In the genomic region with DNA sequence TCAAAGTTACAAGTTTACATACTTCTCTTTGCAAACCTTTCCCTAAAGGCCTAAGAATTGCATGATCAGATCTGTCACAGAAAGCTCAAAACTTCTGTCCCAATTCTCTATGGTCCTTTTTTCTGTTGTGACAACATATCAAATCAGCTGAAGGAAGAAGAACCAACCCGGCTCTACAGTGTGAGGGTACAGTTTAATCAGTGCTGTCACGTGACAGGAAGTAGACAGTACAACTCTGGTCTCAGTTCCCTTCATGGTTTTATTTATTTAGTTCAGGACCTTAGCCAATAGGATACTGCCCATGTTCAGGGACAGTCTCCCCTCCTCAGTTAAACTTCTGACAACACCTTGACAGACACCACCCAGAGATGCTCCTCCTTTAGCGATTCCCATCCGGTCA, we compare ENCODE assay signal across 33 mouse cellular contexts. TPM values are rescaled to one million over a fixed set of nuclear protein-coding genes. Genes with fewer than 3 reads are reported as not detected.
DNase-seq lines count a peak whose midpoint lies in the region; ATAC-seq and TF ChIP-seq lines count a peak whose summit lies in the region.
"Had no signal": no experiment of that assay in that cellular context is flagged by ENCODE, and none has a peak within 500 bp of the region (broad histone marks: within the 10 kb centered on the region; RNA-seq: fewer than 3 reads in every experiment).

No protein-coding gene starts in this region.

- peaks cover 1 to 8% of the 10 kb centered on the region in 2 experiments; a peak in 1 of 4 replicates for H3K4me1 ChIP-seq in MEL (ENCODE audit: control insufficient read depth in 1 of 2, insufficient read depth in 2 of 2, low read length in 2 of 2)
- H3K4me1 ChIP-seq in forebrain, postnatal 0 days (ENCODE audit: insufficient read depth), result no peaks in the 10 kb centered on the region
- H3K4me1 ChIP-seq in forebrain, embryonic 12.5 days, result no peaks in the 10 kb centered on the region
- H3K4me1 ChIP-seq: embryonic facial prominence, embryonic 12.5 days; embryonic facial prominence, embryonic 15.5 days; forebrain, embryonic 15.5 days; heart, embryonic 10.5 days; hindbrain, embryonic 12.5 days; hindbrain, embryonic 15.5 days had no signal

- H3K27me3 ChIP-seq in MEL (ENCODE audit: control insufficient read depth in 1 of 2, insufficient read depth in 2 of 2, low read length in 2 of 2), result no peaks in the 10 kb centered on the region
- no peaks in the 10 kb centered on the region for H3K27me3 ChIP-seq in forebrain, postnatal 0 days (ENCODE audit: insufficient read depth, low read length)
- no peaks in the 10 kb centered on the region for H3K27me3 ChIP-seq in forebrain, embryonic 12.5 days
- H3K27me3 ChIP-seq: embryonic facial prominence, embryonic 12.5 days; embryonic facial prominence, embryonic 15.5 days; forebrain, embryonic 15.5 days; heart, embryonic 13.5 days; hindbrain, embryonic 12.5 days; hindbrain, embryonic 15.5 days had no signal

- ATAC-seq in granulocyte monocyte progenitor cell, adult 5-6 weeks (replicated peaks; ENCODE audit: poor library complexity, severe bottlenecking), result peak; percentile 52; the same call in 1 of the 2 replicates
- no peak for ATAC-seq in forebrain, postnatal 0 days
- no peak for ATAC-seq in forebrain, embryonic 12.5 days (ENCODE audit: low FRiP score)
- ATAC-seq: activated CD4-positive, CD25-positive, alpha-beta regulatory T cell, adult 4 months; forebrain, embryonic 15.5 days had no signal

- no peaks in the 10 kb centered on the region for H3K79me2 ChIP-seq in MEL (ENCODE audit: control insufficient read depth, insufficient read depth, low read length, poor library complexity)

- WGBS in forebrain, postnatal 0 days, result 93% methylated on average over 4 of the region's 4 CpGs
- WGBS in forebrain, embryonic 12.5 days, result 92% methylated on average over 4 of the region's 4 CpGs

- H3K9ac ChIP-seq in MEL (ENCODE audit: control insufficient read depth, low read depth, low read length, poor library complexity, severe bottlenecking), result no peak overlapping the region
- H3K9ac ChIP-seq in forebrain, postnatal 0 days, result no peak overlapping the region
- no peak overlapping the region for H3K9ac ChIP-seq in forebrain, embryonic 12.5 days
- H3K9ac ChIP-seq: embryonic facial prominence, embryonic 12.5 days; embryonic facial prominence, embryonic 15.5 days; forebrain, embryonic 15.5 days; heart, embryonic 13.5 days; hindbrain, embryonic 12.5 days; hindbrain, embryonic 15.5 days had no signal

- H3K9me3 ChIP-seq in MEL (replicated peaks; ENCODE audit: insufficient read depth, low read length), result no peaks in the 10 kb centered on the region
- H3K9me3 ChIP-seq in forebrain, postnatal 0 days (ENCODE audit: low read length), result no peaks in the 10 kb centered on the region
- H3K9me3 ChIP-seq in forebrain, embryonic 12.5 days, result no peaks in the 10 kb centered on the region
- H3K9me3 ChIP-seq: embryonic facial prominence, embryonic 12.5 days; forebrain, embryonic 15.5 days; heart, embryonic 10.5 days; hindbrain, embryonic 15.5 days had no signal

- no peak for TF ChIP-seq RAD21 in MEL (IDR thresholded peaks at IDR 0.05; ENCODE audit: low read depth, low read length)

- H3K4me3 ChIP-seq in MEL (ENCODE audit: control insufficient read depth in 1 of 2, insufficient read depth in 1 of 2, low read depth in 2 of 2, low read length in 2 of 2), result no peak overlapping the region
- no peak overlapping the region for H3K4me3 ChIP-seq in forebrain, postnatal 0 days (ENCODE audit: low read depth, low read length)
- no peak overlapping the region for H3K4me3 ChIP-seq in forebrain, embryonic 12.5 days (replicated peaks)
- H3K4me3 ChIP-seq: embryonic facial prominence, embryonic 12.5 days; embryonic facial prominence, embryonic 15.5 days; forebrain, embryonic 15.5 days; gastrocnemius, adult 2 months; heart, adult 2 months; heart, embryonic 10.5 days; heart, embryonic 13.5 days; hindbrain, embryonic 12.5 days; hindbrain, embryonic 15.5 days had no signal

- no peak overlapping the region for H3K27ac ChIP-seq in MEL (ENCODE audit: control insufficient read depth, low read depth, low read length)
- no peak overlapping the region for H3K27ac ChIP-seq in forebrain, postnatal 0 days (ENCODE audit: low read depth, low read length)
- no peak overlapping the region for H3K27ac ChIP-seq in forebrain, embryonic 12.5 days
- H3K27ac ChIP-seq: embryonic facial prominence, embryonic 12.5 days; embryonic facial prominence, embryonic 15.5 days; forebrain, embryonic 15.5 days; gastrocnemius, adult 2 months; heart, adult 2 months; heart, embryonic 10.5 days; heart, embryonic 13.5 days; hindbrain, embryonic 12.5 days; hindbrain, embryonic 15.5 days had no signal

- DNase-seq in heart, adult 11 months, result peak; percentile 52
- no peak for DNase-seq in heart, postnatal 4 days
- no peak for DNase-seq in MEL (ENCODE audit: low read depth, low spot score)
- DNase-seq in forebrain, postnatal 0 days, result no peak
- no peak for DNase-seq in urinary bladder, postnatal 36 days (ENCODE audit: low spot score in 2 of 2)
- DNase-seq: adrenal gland, postnatal 10 days; adrenal gland, postnatal 36 days; B cell, adult 2 months; cerebellum, adult 11 months; cerebellum, adult 2 months; cerebellum, adult 9-11 months; cerebellum, postnatal 25 days; gastrocnemius, adult 2 months; gastrocnemius, postnatal 14 days; heart, adult 2 months; heart, postnatal 14 days had no signal

- H3K4me2 ChIP-seq in forebrain, postnatal 0 days (ENCODE audit: low read depth), result no peak overlapping the region
- H3K4me2 ChIP-seq in forebrain, embryonic 12.5 days, result no peak overlapping the region
- H3K4me2 ChIP-seq: embryonic facial prominence, embryonic 12.5 days; embryonic facial prominence, embryonic 15.5 days; forebrain, embryonic 15.5 days; heart, embryonic 13.5 days; hindbrain, embryonic 12.5 days; hindbrain, embryonic 15.5 days had no signal

- TF ChIP-seq POLR2A in MEL (IDR thresholded peaks at IDR 0.05; ENCODE audit: control insufficient read depth in 1 of 2, insufficient read depth in 1 of 2, low read depth in 1 of 2, low read length in 2 of 2, poor library complexity in 1 of 2), result no peak

- peaks cover 0 to 14% of the 10 kb centered on the region in 2 experiments; a peak in 2 of 4 replicates for H3K36me3 ChIP-seq in MEL (ENCODE audit: control insufficient read depth in 1 of 2, insufficient read depth in 2 of 2, low read length in 2 of 2)
- no peaks in the 10 kb centered on the region; the same call in 1 of the 2 replicates for H3K36me3 ChIP-seq in forebrain, postnatal 0 days (ENCODE audit: insufficient read depth)
- peaks cover 25% of the 10 kb centered on the region for H3K36me3 ChIP-seq in forebrain, embryonic 12.5 days (replicated peaks)

- TF ChIP-seq CTCF in MEL (IDR thresholded peaks at IDR 0.05 in 2 of 3, conservative IDR thresholded peaks at IDR 0.05 in 1 of 3; ENCODE audit: control insufficient read depth in 1 of 3, insufficient read depth in 1 of 3, low read depth in 2 of 3, low read length in 3 of 3, poor library complexity in 1 of 3, severe bottlenecking in 1 of 3), result no peak
- TF ChIP-seq CTCF in forebrain, postnatal 0 days (IDR thresholded peaks at IDR 0.05; ENCODE audit: low read depth), result no peak

- no peak for TF ChIP-seq EP300 in MEL (IDR thresholded peaks at IDR 0.05; ENCODE audit: low read depth in 1 of 2, low read length in 2 of 2)

TF ChIP-seq in MEL, 35 proteins besides CTCF, POLR2A, EP300 and RAD21:
- peak; percentile 85 for TF ChIP-seq USF1 (IDR thresholded peaks at IDR 0.05; ENCODE audit: low read depth, low read length)
- TF ChIP-seq UBTF (IDR thresholded peaks at IDR 0.05; ENCODE audit: borderline replicate concordance, insufficient read depth, low read depth, low read length), result no peak
- TF ChIP-seq MYB (IDR thresholded peaks at IDR 0.05; ENCODE audit: low read depth, low read length), result no peak
- no peak for TF ChIP-seq ZNF384 (IDR thresholded peaks at IDR 0.05; ENCODE audit: low read depth, low read length)
- TF ChIP-seq BHLHE40 (IDR thresholded peaks at IDR 0.05; ENCODE audit: borderline replicate concordance, low read depth, low read length), result no peak
- TF ChIP-seq USF2 (IDR thresholded peaks at IDR 0.05; ENCODE audit: borderline replicate concordance in 1 of 2, insufficient read depth in 1 of 2, low read depth in 1 of 2, low read length in 2 of 2), result peak in 1 of 2 experiments; percentile 33; a peak in 1 of 4 replicates
- TF ChIP-seq GATA1 (IDR thresholded peaks at IDR 0.05; ENCODE audit: low read depth, low read length), result no peak
- TF ChIP-seq MYC (IDR thresholded peaks at IDR 0.05; ENCODE audit: low read depth, low read length), result no peak
- no peak for TF ChIP-seq ZC3H11A (IDR thresholded peaks at IDR 0.05; ENCODE audit: low read depth, low read length)
- no peak for TF ChIP-seq ELF1 (IDR thresholded peaks at IDR 0.05; ENCODE audit: low read depth, low read length)
- TF ChIP-seq ZKSCAN1 (IDR thresholded peaks at IDR 0.05; ENCODE audit: low read depth, low read length), result no peak

RNA-seq across cellular contexts. Expression of a gene that starts 11.4 kb away (rescaled TPM):
- not detected for total RNA-seq in heart, postnatal 4 days (2021)
- not detected in 2 replicates for total RNA-seq in MEL (2012; rRNA removed)
- polyA plus RNA-seq in MEL (2012; ENCODE audit: insufficient read depth in 1 of 2, insufficient read length in 2 of 2, low read depth in 1 of 2, low replicate concordance in 2 of 2, missing spikeins in 1 of 2), result under 1 TPM in 1 of 2 experiments, not detected in 1; 0.04 TPM
- not detected in 2 replicates for total RNA-seq in granulocyte monocyte progenitor cell, adult 5-6 weeks (2014; fragmentation: Nextera tagmentation)
- not detected in 2 replicates for total RNA-seq in granulocyte monocyte progenitor cell, adult 5-6 weeks (2017)
- total RNA-seq in forebrain, postnatal 0 days (2014; rRNA removed), result not detected in 2 replicates
- not detected in 2 replicates for polyA plus RNA-seq in forebrain, postnatal 0 days (2015; fragmentation: Nextera tagmentation; extraction: Ambion mirVana)
- polyA plus RNA-seq in forebrain, embryonic 12.5 days (2016; fragmentation: Nextera tagmentation; extraction: Ambion mirVana), result not detected in 2 replicates
- total RNA-seq: adrenal gland, adult 18-20 months; adrenal gland, postnatal 10 days; adrenal gland, postnatal 36 days; common myeloid progenitor, adult 5-6 weeks; gastrocnemius, adult 2 months; gastrocnemius, postnatal 14 days; gastrocnemius, postnatal 4 days; heart, adult 2 months; heart, postnatal 14 days; hematopoietic stem cell, adult 5-6 weeks had no signal
- polyA plus RNA-seq: activated CD4-positive, CD25-positive, alpha-beta regulatory T cell, adult 4 months; cerebellum, adult 2 months; embryonic facial prominence, embryonic 12.5 days; embryonic facial prominence, embryonic 15.5 days; forebrain, embryonic 11.5 days; heart, embryonic 10.5 days; heart, embryonic 13.5 days; heart, embryonic 16.5 days; hindbrain, embryonic 15.5 days; intestine, embryonic 14.5 days had no signal
